In the genomic region with DNA sequence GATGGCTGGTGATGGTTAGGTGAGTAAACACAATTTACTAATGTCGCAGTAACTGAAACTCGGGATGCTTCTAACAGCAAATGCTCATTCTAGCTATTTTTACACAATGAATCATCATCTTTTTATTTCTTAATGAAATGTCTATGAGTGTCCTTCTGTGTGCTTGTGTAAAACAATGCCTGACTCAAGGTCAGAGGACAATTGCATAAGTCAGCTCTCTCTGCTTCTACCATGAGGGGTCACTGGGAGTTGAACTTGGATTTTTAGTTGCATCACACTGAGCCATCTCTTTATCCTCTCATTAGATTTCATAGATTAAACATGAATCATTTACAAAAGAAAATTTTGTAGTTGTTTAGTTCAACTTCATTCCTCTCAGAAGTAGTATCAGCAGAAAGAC, we compare ENCODE assay signal across 25 mouse cellular contexts.
"Had no signal": no experiment of that assay in that cellular context is flagged by ENCODE, and none has a peak within 500 bp of the region (broad histone marks: within the 10 kb centered on the region; RNA-seq: fewer than 3 reads in every experiment).

No protein-coding gene starts in this region.

- H3K4me1 ChIP-seq: limb, embryonic 12.5 days; limb, embryonic 15.5 days; megakaryocyte, embryonic 14.5 days; midbrain, embryonic 10.5 days; midbrain, embryonic 13.5 days; neural tube, embryonic 12.5 days; neural tube, embryonic 15.5 days had no signal

- H3K36me3 ChIP-seq: limb, embryonic 12.5 days; limb, embryonic 15.5 days; midbrain, embryonic 10.5 days; midbrain, embryonic 13.5 days; neural tube, embryonic 12.5 days; neural tube, embryonic 15.5 days had no signal

- DNase-seq: kidney, adult 2 months; kidney, postnatal 25 days; layer of hippocampus, adult 9-11 months; left cerebral cortex, postnatal 4 days; liver, postnatal 0 days; lung, embryonic 14.5 days; right cerebral cortex, adult 18-20 months; right cerebral cortex, postnatal 14 days; right cerebral cortex, postnatal 4 days; thymus, adult 2 months; thymus, postnatal 14 days; thymus, postnatal 4 days had no signal

- H3K4me2 ChIP-seq: limb, embryonic 12.5 days; limb, embryonic 15.5 days; liver, embryonic 11.5 days; lung, embryonic 14.5 days; midbrain, embryonic 13.5 days; neural tube, embryonic 12.5 days; neural tube, embryonic 15.5 days had no signal

- H3K27me3 ChIP-seq: limb, embryonic 12.5 days; limb, embryonic 15.5 days; megakaryocyte, embryonic 14.5 days; midbrain, embryonic 13.5 days; neural tube, embryonic 12.5 days; neural tube, embryonic 15.5 days had no signal

- H3K27ac ChIP-seq: kidney, postnatal 0 days; layer of hippocampus, adult 2 months; limb, embryonic 12.5 days; limb, embryonic 15.5 days; liver, embryonic 14.5 days; midbrain, embryonic 10.5 days; midbrain, embryonic 13.5 days; neural tube, embryonic 12.5 days; neural tube, embryonic 15.5 days; stomach, postnatal 0 days had no signal

- H3K9me3 ChIP-seq: limb, embryonic 12.5 days; limb, embryonic 15.5 days; midbrain, embryonic 10.5 days; midbrain, embryonic 13.5 days; neural tube, embryonic 12.5 days; neural tube, embryonic 15.5 days had no signal

- ATAC-seq: liver, postnatal 0 days; lung, postnatal 0 days; midbrain, embryonic 13.5 days had no signal

- H3K4me3 ChIP-seq: layer of hippocampus, adult 2 months; limb, embryonic 12.5 days; limb, embryonic 15.5 days; megakaryocyte, embryonic 14.5 days; midbrain, embryonic 10.5 days; midbrain, embryonic 13.5 days; neural tube, embryonic 12.5 days; neural tube, embryonic 15.5 days had no signal

- H3K9ac ChIP-seq: limb, embryonic 12.5 days; limb, embryonic 15.5 days; liver, embryonic 14.5 days; liver, postnatal 0 days; lung, embryonic 14.5 days; midbrain, embryonic 13.5 days; neural tube, embryonic 12.5 days; neural tube, embryonic 15.5 days had no signal
